Mouse (Mus musculus) forelimb bud, embryonic 11.5 days (tissue): ENCODE measurements around the gene 4930451I11Rik.

Experiments
- DNase-seq: peaks from one replicate; pipeline ENCODE4 v3.0.0-alpha.2; 2012; ENCODE audit warnings: low read depth, low spot score

The 4930451I11Rik gene

DNA sequence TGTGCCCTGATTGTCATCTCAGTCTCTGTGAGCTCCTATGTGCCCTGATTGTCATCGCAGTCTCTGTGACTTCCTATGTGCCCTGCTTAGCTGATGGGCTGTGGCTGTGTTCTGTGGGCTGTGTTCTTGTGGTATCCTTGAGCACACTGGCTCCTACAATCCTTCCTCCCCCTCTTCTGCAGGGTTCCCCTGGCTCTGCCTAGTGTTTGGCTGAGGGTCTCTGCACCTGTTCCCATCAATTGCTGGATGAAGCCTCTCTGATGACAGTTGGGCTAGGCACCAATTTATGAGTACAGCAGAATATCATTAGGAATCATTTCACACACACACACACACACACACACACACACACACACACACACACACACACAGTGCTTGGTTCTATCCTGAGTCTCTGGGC, 1.9 kb upstream of the 4930451I11Rik start:
- DNase-seq, result no peak

DNA sequence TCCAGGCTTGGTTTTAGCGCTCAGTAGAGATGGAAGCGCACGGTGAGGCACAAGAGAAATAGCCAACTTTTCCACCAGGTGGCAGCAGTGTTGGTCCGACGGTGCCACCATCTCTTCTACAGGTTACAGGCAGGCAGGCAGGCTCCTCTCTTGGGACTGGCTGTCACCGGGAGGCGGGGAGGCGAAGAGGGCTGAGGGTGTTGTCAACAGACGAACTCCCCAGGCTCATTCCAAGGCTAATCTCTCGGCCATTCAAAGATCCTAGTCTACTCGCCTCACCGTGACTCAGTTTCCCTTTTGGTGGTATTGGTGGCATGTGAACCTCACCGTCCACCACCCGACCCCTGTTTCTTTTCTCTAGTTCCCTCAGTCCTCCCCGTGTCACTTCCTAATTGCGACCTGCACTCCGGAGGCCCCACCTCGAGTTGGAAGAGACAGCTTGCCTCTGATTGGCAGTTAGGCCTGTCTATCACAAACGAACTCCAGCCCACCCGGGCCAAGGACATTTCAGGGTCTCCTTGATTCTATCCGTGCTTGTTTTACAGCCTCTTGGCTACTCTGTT, 678 bp upstream of the 4930451I11Rik start:
- peak; percentile 74 for DNase-seq

DNA sequence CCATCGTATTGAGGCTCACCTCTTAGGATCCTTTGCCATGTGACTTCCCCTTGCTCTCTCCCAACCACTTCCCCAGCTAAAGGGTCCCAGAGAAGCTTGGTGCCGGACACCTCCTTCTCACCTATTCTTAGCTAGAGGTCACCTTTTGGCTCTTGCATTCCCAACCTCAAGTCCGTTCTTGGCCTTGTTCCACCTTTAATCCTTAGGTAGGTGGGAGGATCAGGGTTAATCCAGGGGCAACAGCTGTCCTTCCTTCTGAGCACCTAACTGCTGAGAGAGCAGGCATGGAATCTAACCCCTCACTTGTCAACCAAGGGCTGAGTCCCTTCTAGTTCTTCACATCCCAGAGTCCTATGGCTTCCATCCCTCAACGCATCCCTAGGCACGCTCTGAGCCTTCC, 5.5 kb downstream of the 4930451I11Rik start:
- DNase-seq, result no peak

DNA sequence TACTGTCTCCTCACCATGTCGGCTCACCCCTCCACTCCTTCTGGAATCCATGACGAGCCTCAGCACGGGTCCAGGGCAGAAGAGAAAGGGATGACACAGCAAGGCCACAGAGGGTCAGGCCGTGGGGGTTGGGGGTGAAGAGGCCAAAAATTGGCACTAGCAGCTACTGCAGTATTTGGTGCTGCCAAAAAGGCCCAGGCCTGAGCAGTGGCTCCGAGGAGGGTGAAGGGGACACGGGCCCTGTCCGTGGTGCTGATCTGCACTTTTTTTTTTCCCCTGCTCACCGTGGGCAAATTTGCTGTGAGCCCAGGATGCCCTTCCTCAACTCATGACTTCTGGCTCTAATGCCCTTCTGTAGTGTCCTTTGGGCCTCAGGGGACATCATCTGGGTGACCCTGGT, 6.0 kb downstream of the 4930451I11Rik start:
- peak; percentile 44 for DNase-seq

DNA sequence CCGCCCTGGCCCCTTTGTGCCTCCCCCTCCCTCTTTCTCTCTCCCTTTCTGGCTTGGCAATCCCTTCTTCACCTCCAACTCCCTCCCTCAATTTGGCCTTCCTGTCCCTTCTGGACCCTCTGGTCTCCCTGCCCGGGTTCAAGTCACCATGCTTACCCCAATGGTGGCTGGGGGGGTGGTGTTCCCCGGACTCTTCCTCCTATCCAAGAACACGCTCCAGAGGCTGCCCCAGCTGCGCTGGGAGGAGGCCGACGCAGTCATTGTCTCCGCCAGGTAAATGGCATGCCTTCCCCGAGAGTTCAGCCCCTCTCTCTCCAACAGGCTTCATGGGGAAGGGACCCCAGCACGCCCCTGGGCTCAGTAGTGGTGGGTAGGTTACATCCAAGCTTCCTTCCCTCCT, 7.5 kb downstream of the 4930451I11Rik start:
- no peak for DNase-seq

DNA sequence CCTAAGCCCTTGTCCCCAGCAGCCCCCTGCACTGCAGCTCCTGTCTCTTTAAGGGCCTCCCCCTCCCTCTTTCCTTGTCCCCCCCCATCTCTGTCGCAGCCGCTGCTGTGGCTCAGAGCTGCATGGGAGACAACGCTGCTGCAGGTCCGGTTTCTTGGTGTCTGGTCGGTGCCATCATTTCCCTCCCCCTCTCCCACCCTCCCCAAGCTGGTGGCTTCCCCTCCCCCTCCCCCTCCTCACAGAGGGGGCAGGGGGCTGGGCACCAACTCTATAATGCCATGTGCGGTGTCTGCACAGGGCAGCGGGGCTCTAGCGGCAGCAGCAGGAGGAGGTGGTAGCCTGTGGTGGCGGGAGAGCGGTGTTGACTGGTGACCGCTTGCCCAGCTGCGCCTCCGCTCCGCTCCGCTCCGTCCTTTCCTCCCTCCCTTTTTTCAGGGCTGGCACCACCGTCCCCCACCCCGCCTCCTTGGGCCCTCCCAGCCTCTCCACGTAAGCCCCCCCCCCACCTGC, 8.2 kb downstream of the 4930451I11Rik start:
- no peak for DNase-seq

DNA sequence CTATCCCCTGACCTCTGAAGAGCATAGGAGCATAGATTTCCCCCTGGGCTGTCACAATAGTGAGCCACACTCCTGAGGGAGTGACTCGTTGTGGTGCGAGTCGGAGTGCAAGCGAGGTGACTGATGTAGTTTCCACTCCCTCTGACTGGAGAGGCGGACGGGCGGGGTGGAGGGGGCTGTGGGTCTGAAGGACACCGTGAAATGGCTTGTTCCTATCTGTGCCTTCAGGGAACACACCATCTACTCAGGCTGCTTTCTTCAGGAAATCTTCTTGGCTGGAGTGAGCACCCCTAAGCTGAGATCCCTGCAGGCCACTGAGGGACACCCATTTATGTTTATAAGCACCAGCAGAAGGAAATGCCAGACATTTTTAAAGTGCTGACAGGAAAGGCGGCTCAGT, 8.7 kb downstream of the 4930451I11Rik start:
- DNase-seq, result no peak

DNA sequence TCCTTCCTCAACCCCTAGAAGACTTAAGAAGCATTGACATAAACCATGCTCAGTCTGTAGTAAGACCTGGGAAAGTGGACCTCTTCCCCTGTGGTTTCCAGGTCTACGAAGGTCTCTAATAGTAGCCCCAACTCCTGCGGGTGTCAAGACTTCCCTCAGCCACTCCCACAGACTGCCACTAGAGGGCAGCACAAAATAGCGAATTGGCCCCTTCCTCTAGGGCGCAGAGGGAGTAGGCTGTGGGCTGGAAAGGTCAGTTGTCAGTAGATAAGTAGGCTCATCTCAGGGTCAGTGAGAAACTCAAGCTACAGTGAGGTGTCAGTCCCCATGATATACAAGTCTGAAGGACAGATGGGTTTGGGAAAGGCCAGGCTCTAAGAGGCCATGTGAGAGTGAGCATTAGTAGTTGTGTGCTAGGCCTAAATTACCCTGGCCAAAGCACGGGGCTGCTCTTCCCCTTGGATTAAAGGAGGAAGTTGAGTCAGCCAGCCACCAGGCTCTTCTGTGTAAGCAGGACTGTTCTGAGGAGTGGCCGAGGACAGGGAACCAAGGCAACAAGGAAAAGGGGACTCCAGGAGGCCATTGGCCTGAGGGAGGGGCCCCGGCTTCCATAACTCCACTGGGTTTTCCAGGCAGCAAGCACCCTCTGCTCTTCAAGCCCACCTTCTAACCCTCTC, 9.5 kb downstream of the 4930451I11Rik start:
- DNase-seq, result peak; percentile 77

DNA sequence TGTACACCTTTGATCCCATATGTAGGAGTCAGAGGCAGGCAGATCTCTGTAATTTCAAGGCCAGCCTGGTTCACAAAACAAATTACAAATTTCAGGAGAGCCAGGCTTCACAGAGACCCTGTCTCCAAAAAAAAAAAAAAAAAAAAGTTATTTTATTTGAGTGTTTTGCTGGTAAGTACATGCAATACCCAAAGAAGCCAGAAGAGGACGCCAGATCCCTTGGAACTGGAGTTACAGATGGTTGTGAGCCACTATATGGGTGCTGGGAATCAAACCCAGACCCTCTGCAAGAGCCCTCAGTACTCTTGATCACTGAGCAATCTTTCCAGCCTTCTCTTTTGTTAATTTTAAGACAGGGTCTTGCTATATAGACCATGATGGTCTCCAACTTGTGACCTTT, 12.6 kb downstream of the 4930451I11Rik start:
- DNase-seq, result no peak

DNA sequence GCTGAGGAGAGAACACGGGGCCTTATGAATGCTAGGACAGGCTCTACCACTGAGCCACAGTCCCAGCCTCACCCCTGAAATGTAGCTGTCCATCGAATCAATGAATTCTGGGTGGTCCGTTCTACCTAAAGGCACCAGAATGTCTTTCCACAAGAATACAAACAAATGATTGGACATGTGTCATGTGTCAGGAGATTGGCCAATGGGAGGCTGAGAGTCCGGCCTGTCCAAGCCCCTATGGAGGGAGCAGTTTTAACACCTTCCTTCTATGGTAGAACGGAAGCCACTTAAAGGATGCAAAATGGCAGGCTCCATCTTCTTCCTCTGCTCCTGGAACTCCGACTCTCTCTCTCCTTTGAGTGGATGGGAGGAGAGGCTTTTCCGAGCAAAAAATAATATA, 13.8 kb downstream of the 4930451I11Rik start:
- DNase-seq, result no peak

DNA sequence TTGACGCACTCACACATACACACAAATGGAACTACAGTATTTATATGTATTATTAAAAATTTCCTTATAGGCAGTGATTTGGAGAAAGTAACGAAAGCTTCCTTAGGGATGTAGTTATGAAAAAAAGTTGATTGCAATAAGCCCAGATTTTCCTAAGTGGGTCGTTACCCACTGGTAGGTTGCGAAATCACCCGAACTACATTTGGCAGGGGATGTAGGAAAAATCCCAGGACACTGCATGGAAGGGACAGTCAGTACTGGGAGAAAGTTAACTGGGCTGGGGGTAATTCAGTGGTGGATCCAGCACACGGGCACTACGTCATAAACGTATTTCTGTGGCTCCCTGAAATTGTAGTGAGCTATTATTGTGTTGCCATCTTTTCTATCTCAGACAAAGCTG, 14.9 kb downstream of the 4930451I11Rik start:
- DNase-seq, result no peak

DNA sequence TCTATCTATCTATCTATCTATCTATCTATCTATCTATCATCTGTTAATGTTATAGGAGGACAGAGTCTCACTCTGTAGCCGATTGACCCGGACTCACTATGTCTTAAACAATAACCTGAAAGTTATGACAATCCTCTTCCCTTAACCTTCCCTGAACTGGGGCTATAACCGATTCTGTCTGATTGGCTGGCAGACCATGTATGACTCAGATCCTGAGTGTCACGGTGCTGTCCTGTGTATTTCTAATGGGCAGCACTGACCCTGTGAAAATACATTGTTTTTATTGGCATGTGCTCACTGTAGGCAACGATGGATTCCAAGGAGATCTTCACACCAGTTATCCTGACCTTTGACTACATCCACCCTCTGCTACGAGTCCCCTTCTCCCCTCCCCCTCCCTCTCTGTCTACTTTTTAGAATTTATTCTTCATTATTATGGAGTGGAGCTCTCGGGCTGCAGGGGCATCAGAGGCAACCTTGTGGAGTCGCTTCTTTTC, 15.7 kb downstream of the 4930451I11Rik start:
- no peak for DNase-seq

DNA sequence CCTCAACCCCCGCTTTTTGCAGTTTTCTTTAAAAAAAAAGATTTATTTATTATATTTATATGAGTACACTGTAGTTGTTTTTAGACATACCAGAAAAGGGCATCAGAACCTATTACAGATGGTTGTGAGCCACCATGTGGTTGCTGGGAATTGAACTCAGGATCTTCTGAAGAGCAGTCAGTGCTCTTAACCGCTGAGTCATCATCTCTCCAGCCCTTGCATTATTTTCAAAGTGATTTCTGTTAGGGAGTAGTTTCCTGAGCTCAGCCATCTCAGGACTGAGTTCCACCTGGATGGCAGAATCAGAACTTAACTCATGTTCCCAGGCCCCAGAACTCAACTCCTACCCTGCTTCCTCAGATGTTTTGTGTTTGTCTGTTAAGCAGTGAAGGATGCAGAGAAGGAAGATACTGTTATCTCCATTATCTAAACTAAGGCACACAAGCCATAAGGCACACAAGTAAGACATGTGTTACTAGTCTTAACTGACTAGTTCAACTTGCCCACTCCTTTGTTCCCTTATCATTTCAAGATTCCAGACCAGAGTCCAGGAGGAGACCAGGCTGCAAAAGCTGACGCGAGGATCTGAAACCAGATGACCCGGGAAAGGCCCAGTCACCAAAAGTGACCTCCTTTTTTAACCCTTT, 21.6 kb downstream of the 4930451I11Rik start:
- no peak for DNase-seq

DNA sequence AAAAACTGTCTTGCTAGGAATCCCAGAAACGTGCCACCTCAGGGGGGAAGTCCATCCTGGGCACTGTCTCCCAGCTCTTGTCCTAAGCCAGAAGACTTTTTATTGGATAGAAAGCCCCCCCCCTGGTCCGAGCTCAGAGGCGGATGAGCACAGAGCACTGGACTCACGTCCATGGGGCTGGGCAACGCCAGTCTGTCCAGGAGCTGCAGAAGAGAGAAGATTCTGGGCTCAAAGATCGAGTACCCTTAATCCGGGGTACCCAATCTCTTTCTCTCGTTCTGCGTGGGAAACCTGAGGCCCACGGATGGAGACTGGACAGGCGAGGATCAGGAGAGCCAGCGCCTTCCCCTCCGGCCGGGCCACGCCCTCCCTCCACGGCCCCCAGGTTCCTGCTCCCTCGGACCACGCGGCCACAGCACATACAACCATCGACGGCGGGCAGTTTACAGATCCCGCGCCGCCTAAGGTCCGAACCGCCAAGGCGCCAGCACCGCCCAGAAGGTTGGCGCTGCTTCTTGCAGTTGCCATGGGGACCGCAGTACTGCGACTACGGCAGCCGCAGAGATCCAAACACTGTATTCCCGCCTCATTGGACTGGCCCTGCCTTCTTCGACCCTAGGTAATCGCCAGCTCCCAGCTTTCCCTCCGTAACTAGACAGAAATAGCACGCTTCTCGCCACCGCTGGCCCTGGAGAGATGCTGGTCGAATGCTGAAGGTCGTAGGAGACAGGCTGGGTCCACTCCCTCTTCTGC, 22.6 kb downstream of the 4930451I11Rik start:
- DNase-seq, result peak; percentile 85

DNA sequence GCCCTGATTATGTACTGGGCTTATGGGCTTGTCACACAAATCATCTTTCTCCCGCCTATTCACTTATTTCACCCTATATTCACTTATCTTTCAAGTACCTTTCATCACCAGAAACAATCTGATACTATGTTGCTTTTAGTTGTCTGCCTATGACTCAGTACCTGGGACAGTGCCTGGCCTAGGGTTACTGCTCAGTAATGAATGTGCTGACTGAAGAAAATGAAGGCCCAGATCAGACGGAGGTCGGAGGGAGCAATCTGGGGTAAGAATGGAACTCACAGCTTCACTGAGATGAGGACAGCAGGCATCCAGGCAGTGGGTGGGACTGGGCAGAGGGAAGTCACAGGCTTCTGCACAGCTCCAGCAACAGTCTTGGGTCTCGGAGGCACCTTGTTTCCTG, 24.0 kb downstream of the 4930451I11Rik start:
- no peak for DNase-seq

DNA sequence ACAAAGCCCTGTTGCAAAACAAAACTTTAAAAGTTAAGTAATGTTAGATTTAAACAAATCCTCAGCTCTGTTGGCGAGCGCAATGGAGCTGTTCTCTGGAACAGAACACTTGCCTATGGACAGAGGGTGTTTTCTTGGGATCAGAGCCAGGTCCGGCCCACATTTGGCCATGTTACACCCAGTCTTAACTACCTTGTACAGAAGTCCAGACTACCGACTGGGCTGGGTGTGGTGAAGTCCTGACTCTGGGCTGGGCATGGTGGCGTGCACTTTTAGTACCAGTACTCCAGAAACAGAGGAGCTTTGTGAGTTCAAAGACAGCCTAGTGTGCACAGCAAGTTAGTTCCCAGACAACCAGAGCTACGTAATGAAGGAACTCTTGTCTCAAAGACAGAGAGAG, 24.5 kb downstream of the 4930451I11Rik start:
- DNase-seq, result no peak

DNA sequence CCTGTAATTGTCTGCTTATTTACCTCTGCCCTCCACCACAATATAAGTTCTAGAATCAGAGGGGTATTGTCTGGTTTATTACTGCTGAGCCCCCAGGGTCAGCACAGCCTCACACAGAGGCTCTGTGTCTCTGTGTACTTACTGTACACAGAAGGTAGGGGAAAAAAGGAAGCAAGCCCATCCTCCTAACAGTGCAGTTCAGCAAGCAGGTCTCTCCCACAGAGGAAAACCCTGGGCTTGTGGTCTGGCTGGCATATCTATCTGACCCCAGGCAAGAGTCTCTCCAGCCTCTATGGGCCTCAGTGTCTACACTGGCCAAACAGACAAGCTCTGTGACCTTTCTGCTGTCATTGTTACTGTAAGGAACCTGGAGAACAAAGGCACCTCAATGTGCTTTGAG, 27.7 kb downstream of the 4930451I11Rik start:
- no peak for DNase-seq

DNA sequence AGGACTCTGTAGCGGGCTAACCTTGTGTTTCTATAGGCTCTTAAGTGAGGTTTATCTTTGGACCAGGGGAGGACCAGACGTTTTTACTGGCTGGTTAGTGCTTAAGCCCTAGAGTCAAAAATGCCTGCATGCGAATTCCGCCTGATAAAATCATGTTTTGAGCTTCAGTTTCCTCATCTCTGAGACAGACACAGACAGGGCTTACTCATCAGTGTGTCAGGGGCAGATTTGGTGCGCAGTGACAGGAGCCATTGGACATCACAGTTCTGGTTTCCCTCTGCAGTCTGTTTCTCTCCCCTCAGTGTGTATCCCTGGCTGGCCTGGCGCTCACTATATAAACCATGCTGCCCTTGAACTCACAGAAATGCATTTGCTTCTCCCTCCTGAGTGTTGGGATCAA, 28.3 kb downstream of the 4930451I11Rik start:
- no peak for DNase-seq

DNA sequence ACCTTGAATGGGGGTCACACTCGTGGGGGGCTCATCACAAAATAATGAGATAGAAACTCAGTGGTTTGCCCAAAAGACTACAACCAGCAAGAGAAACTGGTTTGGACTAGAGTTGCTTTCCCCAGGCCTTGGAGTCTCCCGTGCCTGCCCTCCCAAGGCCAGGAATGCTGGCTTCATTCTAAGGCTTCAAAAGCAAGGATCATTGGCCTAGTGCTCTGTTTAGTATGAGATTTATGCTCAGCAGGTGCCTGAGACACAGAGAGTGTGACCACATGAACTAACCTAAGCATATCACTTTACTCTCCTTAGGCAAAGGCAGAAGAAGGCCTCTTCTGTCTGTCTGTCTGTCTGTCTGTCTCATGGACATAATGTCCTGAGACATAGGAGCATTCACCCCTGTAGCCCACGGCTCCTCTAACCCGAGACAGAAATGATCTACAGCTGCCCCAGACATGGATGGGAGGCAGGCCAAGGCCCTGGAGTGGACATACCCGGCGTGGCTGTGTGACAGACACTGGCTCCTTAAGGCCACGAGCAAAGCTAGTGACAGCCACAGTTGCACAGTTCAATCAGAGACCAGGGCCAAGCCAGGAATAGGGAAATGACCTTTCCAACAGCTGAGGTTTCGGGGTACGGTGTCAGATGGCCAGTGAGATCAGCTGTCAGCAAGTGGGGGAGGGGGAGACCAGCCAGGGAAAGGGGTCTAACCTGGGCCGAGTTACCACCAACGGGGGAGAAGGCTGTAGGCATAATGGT, 29.1 kb downstream of the 4930451I11Rik start:
- DNase-seq, result no peak

DNA sequence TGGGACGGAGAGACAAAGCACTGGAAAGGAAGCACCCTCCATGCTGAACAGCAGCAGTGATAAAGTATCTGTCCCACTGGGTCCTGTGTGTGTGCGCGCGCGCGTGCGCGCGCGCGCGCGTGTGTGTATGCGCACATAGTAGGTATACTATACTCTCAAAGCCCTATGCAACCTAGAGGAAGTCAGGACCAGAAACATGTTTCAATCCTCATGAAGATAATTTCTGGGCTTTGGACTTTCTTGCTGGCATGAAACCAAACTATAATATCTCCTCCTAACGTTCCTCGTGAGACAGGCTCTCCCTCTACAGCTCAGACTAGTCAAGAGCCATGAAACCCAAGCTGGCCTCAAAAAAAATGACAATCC, 30.4 kb downstream of the 4930451I11Rik start:
- no peak for DNase-seq

DNA sequence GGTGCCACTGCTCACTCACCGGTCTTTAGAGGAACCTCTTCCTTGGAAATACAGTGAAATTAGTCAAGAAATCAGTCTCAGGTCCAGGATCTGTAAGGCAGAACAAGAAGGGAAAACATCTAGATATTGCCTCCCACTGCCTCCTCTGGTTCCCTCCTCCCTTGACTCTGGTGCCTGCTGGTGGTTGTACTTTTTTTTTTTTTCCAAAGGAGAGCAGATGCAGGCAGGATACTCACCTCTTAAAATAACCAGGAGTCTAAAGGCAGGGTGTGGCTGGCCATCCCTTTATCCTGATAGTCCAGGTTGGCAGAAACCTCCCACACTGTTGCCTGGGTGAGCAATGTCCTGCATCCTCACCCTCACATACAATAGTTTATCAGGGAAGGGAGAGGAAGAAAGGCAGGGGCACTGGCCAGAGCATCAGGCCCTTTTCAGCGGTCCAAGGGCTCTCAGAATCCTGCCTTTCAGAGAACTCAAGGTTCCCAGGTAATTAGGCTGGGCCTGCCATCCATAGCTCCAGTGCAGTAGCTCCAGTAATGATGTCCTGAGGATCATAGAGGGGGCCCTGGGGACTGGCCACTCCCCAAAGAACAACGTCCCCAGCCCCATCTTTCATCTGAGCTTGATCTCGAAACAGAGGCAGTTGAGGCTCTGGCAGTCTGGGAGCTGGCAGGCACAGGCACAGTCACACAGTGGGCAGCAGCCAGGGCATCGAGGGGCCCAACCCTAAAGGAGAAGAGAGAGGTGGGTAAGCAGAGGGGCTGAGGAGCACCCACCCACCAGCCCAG, 31.0 kb downstream of the 4930451I11Rik start:
- no peak for DNase-seq
